Mouse (Mus musculus) kidney, postnatal 0 days (tissue): Measurements from ENCODE around the gene Lsamp. TPM values are rescaled to one million over a fixed set of nuclear protein-coding genes. Genes with fewer than 3 reads are reported as not detected.

Experiments used
- ATAC-seq: fragments of 200-750 bp; cut with Nextera tagmentation; replicated peaks from 2 replicates; pipeline ENCODE4 v1.8.0; 2017; ENCODE audit warnings: low read depth, moderate number of reproducible peaks, moderate TSS enrichment, moderate library complexity; ENCODE audit not compliant: low FRiP score
- DNase-seq: peaks from one replicate; pipeline ENCODE4 v3.0.0-alpha.2; 2016; ENCODE audit warnings: low spot score
- H3K27ac ChIP-seq: fragments of 300-500 bp; sonication (generic); 2 replicates; pipeline ENCODE4 v1.5.1; 2014; ENCODE audit warnings: mild to moderate bottlenecking
- H3K27me3 ChIP-seq: fragments of 300-500 bp; sonication (generic); 2 replicates; pipeline ENCODE4 v1.6.1; 2014; ENCODE audit warnings: low read length, mixed read lengths; ENCODE audit not compliant: insufficient read depth
- H3K36me3 ChIP-seq: fragments of 300-500 bp; sonication (generic); 2 replicates; pipeline ENCODE4 v1.6.1; 2014; ENCODE audit warnings: low read length, mixed read lengths; ENCODE audit not compliant: insufficient read depth
- H3K4me1 ChIP-seq: fragments of 300-500 bp; sonication (generic); replicated peaks from 2 replicates; pipeline ENCODE4 v1.6.1; 2014; ENCODE audit warnings: antibody characterized with exemption, low read length, mixed read lengths; ENCODE audit not compliant: insufficient read depth
- H3K4me2 ChIP-seq: fragments of 300-500 bp; sonication (generic); 2 replicates; pipeline ENCODE4 v1.6.1; 2014; ENCODE audit warnings: mild to moderate bottlenecking, low read length, moderate library complexity, mixed read lengths
- H3K4me3 ChIP-seq: fragments of 300-500 bp; sonication (generic); replicated peaks from 2 replicates; pipeline ENCODE4 v1.5.1; 2014; ENCODE audit warnings: low read depth, low read length
- H3K9ac ChIP-seq: fragments of 300-500 bp; sonication (generic); 2 replicates; pipeline ENCODE4 v1.6.1; 2014; ENCODE audit warnings: low read depth, low read length
- H3K9me3 ChIP-seq: fragments of 300-500 bp; sonication (generic); replicated peaks from 2 replicates; pipeline ENCODE4 v1.6.1; 2016; ENCODE audit warnings: low read length, inconsistent platforms, mixed read lengths
- CTCF ChIP-seq: IDR thresholded peaks from 2 replicates; pipeline ENCODE4 v1.5.1; 2016; ENCODE audit warnings: antibody characterized with exemption, low read depth, mild to moderate bottlenecking, moderate library complexity
- WGBS: fragments of 180-500 bp; shearing (Covaris S2); extraction: QIAGEN DNeasy Blood & Tissue Kit; methylation state at CpG from one replicate; pipeline ENCODE4 v1.1.7; 2014; 5-methylcytosine and 5-hydroxymethylcytosine counted together
- polyA plus RNA-seq: library from polyadenylated mRNA; unstranded; fragments of >200 nt; fragmentation: Nextera tagmentation; extraction: Ambion mirVana; gene quantifications from 2 replicates; pipeline ENCODE4 v1.2.1, GENCODE M21; 2015

The Lsamp gene
- polyA plus RNA-seq, 1 experiment from 2014 or later = 2.7 TPM

DNA sequence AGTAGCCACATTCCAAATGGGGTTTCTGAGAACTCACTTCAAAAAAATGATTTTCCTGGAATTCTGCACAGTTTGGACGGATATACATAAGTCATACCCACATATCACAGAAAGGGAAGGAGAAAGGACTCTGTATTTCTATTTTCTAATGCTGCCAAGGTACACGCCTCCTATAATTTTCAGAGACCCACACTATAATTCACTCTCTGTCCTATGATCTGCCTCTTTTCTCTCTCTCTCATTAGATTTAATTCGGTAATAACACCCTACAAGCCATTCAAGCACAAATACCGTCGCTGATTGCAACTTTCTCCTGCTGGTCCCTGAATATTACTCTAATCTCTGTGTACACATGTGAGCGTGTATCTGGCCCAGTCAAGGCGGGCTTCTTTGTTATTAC is 311.1 kb downstream of the Lsamp start:
- 83% methylated on average over 7 of the region's 7 CpGs for WGBS
- no peak for TF ChIP-seq CTCF
- DNase-seq = no peak

GRCm38 (mm10) chr16:40307666-40308065 is 323.5 kb downstream of the Lsamp start:
- H3K4me1 ChIP-seq = no peaks in the 10 kb centered on the region
- no peak for DNase-seq
- no peak for TF ChIP-seq CTCF
- H3K4me2 ChIP-seq = no peak overlapping the region
- H3K9me3 ChIP-seq = no peaks in the 10 kb centered on the region
- H3K27ac ChIP-seq = no peak overlapping the region
- H3K27me3 ChIP-seq = no peaks in the 10 kb centered on the region
- 52% methylated on average over 2 of the region's 2 CpGs for WGBS
- H3K4me3 ChIP-seq = no peak overlapping the region
- H3K9ac ChIP-seq = no peak overlapping the region
- no peaks in the 10 kb centered on the region for H3K36me3 ChIP-seq
- ATAC-seq = no peak

More for the DNA sequence above, 311.1 kb downstream of the Lsamp start:
- Histone ChIP-seq H3K27me3 (no peaks in the 10 kb centered on the region), H3K4me3 (no peak overlapping the region), H3K4me1 (no peaks in the 10 kb centered on the region), H3K36me3 (no peaks in the 10 kb centered on the region), H3K4me2 (no peak overlapping the region), H3K9ac (no peak overlapping the region), H3K9me3 (no peaks in the 10 kb centered on the region), H3K27ac (no peak overlapping the region)
- no peak for ATAC-seq

DNA sequence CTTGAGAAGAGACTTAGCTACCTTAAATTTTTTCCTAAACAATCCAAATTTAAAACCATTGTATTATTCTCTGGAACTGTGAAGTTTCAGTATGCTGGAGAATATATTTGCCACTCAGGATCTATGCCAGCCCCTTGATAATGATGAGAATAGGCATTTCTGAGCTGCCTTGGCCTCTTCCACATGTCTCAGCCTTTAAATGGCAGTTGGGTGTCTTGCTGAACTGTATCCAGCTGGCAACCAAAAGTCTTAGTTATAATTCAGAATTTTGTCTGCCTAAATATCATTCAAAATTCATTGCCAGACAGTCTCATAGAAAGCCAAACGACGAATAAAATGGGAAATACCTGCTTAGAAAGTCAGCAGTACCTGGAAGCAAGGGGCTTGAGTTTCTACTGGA is 332.0 kb downstream of the Lsamp start:
- 89% methylated on average over 2 of the region's 2 CpGs for WGBS
- H3K4me2 ChIP-seq = no peak overlapping the region
- no peak for TF ChIP-seq CTCF
- DNase-seq = no peak
- H3K9me3 ChIP-seq = no peaks in the 10 kb centered on the region
- H3K36me3 ChIP-seq = no peaks in the 10 kb centered on the region
- H3K27ac ChIP-seq = no peak overlapping the region
- H3K9ac ChIP-seq = no peak overlapping the region
- no peaks in the 10 kb centered on the region for H3K27me3 ChIP-seq
- no peak overlapping the region for H3K4me3 ChIP-seq
- no peak for ATAC-seq
- H3K4me1 ChIP-seq = no peaks in the 10 kb centered on the region

DNA sequence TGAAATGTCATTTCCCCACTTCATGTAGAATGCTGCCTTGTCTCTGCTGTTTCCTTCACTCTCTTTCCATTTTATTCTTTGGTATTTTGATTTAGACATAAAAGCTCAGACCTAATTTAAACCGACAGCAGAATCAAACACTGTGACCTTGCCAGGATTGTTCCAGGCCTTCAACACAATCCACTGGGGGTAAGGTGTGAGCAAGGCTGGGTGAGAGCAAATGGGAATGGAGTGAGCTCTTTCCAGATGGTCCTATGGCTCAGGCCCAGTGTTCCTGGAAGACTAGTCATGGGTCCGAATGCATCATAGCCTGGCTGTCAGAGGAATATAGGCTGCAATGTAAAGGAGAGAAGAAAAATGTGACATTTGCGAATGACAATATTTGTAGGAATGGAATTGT is 340.6 kb downstream of the Lsamp start:
- Histone ChIP-seq H3K36me3 (no peaks in the 10 kb centered on the region), H3K4me3 (no peak overlapping the region), H3K9me3 (no peaks in the 10 kb centered on the region), H3K27me3 (no peaks in the 10 kb centered on the region), H3K27ac (no peak overlapping the region), H3K4me1 (no peaks in the 10 kb centered on the region), H3K4me2 (no peak overlapping the region), H3K9ac (no peak overlapping the region)
- DNase-seq (no peak), ATAC-seq (no peak)
- WGBS = 86% methylated on average over 3 of the region's 3 CpGs
- no peak for TF ChIP-seq CTCF

DNA sequence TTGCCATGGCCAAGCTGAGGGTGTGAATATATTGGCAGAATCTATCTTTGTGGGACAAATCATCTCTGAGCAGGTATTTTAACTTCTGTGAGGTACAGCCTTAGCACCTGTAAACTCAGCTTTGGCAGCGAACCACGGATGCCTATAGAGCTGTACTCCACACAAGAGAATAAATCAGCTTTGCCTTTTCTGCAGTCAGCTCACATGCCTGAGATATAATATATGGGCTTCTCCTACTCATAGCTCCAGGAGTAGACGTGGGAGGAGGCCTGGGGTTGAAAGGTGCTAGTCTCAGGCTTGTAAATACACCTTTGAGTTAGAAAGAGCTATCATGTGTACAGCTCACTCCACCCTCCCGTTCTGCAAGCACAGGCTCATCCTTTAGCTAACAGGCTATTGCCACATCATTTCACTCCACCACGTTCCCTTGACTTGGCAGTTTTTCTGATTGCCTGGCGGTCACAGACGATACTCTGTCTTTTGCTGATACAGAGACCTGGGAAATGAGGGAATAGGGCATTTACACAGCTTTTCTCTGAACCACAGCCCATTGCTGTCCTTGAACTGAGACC is 344.2 kb downstream of the Lsamp start:
- Histone ChIP-seq H3K36me3 (no peaks in the 10 kb centered on the region), H3K4me1 (no peaks in the 10 kb centered on the region), H3K9ac (no peak overlapping the region), H3K27me3 (no peaks in the 10 kb centered on the region), H3K4me3 (no peak overlapping the region), H3K9me3 (no peaks in the 10 kb centered on the region), H3K27ac (no peak overlapping the region), H3K4me2 (no peak overlapping the region)
- ATAC-seq (no peak), DNase-seq (peak; percentile 19)
- WGBS = 33% methylated on average over 7 of the region's 7 CpGs
- TF ChIP-seq CTCF = no peak

DNA sequence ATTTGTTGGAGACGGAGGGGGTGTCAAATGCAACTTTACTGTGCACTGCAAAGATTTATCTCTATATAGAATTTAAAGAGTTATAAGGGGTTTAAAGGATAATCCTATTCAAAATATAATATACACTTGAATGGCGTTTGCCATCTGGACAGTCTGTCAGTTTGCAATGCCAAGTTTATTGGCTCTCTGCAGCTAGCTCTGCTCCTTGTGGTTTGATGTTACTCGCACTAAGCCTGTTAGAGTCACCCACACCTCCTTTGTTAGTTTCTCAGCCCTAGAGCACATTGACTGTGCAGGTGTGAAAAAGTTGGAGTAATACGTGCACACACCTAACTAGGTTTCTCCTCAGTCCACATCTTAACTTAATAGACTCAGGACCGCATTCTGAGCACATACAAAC is 385.5 kb downstream of the Lsamp start:
- Histone ChIP-seq H3K36me3 (no peaks in the 10 kb centered on the region), H3K4me3 (no peak overlapping the region), H3K9me3 (no peaks in the 10 kb centered on the region), H3K4me2 (no peak overlapping the region), H3K27me3 (no peaks in the 10 kb centered on the region), H3K4me1 (no peaks in the 10 kb centered on the region), H3K27ac (no peak overlapping the region), H3K9ac (no peak overlapping the region)
- DNase-seq = no peak
- 86% methylated on average over 5 of the region's 5 CpGs for WGBS
- TF ChIP-seq CTCF = no peak
- no peak for ATAC-seq

- no peaks in the 10 kb centered on the region for H3K4me1 ChIP-seq
- 97% methylated on average over 1 of the region's 1 CpGs for WGBS
- no peak for TF ChIP-seq CTCF
- H3K27me3 ChIP-seq = no peaks in the 10 kb centered on the region
- H3K4me2 ChIP-seq = no peak overlapping the region
- H3K4me3 ChIP-seq = no peak overlapping the region
- no peak overlapping the region for H3K27ac ChIP-seq
- DNase-seq (no peak), ATAC-seq (no peak)
- H3K9me3 ChIP-seq = no peaks in the 10 kb centered on the region
- H3K36me3 ChIP-seq = no peaks in the 10 kb centered on the region
- no peak overlapping the region for H3K9ac ChIP-seq
Measured at GRCm38 (mm10) chr16:40371291-40371690, 387.1 kb downstream of the Lsamp start.
